Mouse (Mus musculus) heart, adult 2 months (tissue): ENCODE measurements around the gene Elfn2.

ENCODE experiments used
- CTCF ChIP-seq: fragments of 200-600 bp; IDR thresholded peaks from 2 replicates; pipeline ENCODE4 v1.8.1; 2022; ENCODE audit warnings: antibody characterized with exemption, mild to moderate bottlenecking, moderate library complexity
- POLR2A ChIP-seq: fragments of 200-500 bp; IDR thresholded peaks from 2 replicates; pipeline ENCODE4 v1.6.1; 2011; ENCODE audit warnings: mild to moderate bottlenecking, low read depth, low read length, control low read depth; ENCODE audit not compliant: insufficient read depth

DNA sequence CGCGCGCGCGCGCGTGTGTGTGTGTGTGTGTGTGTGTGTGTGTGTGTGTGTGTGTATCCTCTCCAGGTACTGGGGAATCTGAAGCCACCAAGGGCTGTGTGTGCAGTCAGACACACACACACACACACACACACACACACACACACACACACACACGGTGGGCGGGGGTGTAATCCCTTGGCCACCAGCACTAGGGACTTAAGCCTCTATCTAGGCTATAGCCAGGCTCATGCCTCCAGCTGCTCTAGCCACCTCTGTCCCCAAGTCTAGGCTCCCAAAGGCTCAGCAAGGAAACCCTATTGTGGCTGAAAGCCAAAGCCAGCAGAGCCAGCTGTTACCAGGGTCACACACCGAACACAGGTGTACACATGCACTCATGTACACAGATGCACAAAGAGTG is 24.3 kb upstream of the Elfn2 start:
- TF ChIP-seq CTCF (no peak), POLR2A (no peak)
